Mouse (Mus musculus): ENCODE results near the gene Ptcd1.
A peak's percentile ranks its signal among the peaks of the same experiment; 100 is the strongest.
"Not testable (repeated sequence)": the region's sequence is repeated elsewhere in the genome, so short reads cannot be mapped to it uniquely, and the experiment has no call there.

The Ptcd1 gene

DNA sequence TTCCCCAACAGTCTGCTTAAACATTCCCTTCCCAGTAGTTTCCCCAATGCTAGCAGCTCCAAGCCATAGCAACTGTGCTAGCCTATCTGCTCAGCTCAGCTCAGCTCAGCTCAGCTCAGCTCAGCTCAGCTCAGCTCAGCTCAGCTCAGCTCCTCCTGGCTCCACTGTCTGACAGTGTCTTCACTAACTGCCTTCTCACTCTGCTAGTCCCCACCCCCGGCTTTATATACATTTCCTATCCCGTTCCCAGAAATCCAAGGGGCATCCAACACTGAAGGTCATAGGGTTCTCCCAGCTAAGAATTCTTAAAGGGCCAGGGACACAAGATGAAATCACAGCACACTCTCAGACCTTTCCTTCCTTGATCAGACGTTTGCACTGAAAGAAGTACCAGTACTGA is 2.2 kb downstream of the Ptcd1 start:
- no peak for DNase-seq (ENCODE audit: low read depth, low spot score)

- DNase-seq (ENCODE audit: low read depth, low spot score), result no peak
Measured at GRCm38 (mm10) chr5:145161361-145161760, 5.5 kb downstream of the Ptcd1 start.

- no peak for DNase-seq (ENCODE audit: low read depth, low spot score)
Measured at GRCm38 (mm10) chr5:145152690-145153089, 14.2 kb downstream of the Ptcd1 start.

DNA sequence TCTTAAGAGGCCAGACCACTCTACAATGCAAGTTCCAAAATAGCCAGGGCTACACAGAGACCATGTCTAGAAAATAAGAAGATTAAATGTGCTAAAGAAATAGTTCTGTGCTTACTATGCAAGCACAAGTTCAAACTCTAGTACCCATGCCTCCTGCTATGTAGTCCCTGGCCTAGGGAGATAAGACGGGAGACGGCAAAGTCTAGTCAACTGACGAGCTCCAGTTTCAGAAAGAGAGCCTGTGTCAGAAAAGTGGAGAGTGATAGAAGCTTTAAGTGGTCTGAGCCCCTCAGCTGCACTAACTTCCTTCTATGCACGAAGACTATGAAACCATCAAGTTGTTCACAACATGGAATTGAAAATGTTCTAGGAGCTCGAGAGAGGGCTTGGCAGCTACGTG is 17.6 kb downstream of the Ptcd1 start:
- DNase-seq (ENCODE audit: low read depth, low spot score), result no peak

GRCm38 (mm10) chr5:145147748-145148147 is 19.2 kb downstream of the Ptcd1 start:
- no peak for DNase-seq (ENCODE audit: low read depth, low spot score)

- no peak for DNase-seq (ENCODE audit: low read depth, low spot score)
Measured at GRCm38 (mm10) chr5:145140611-145141010, 26.3 kb downstream of the Ptcd1 start.

GRCm38 (mm10) chr5:145139571-145140519 is 27.1 kb downstream of the Ptcd1 start, which contains the start of the genes Pdap1 and Bud31:
Gene Pdap1, minus strand, starts transcription at chr5:145140238.
Gene Bud31, plus strand, starts transcription at chr5:145140362.
- DNase-seq (ENCODE audit: low read depth, low spot score), result peak; percentile 90

- no peak for DNase-seq (ENCODE audit: low read depth, low spot score)
Measured at GRCm38 (mm10) chr5:145138836-145139235, 28.1 kb downstream of the Ptcd1 start.

GRCm38 (mm10) chr5:145133275-145133674 is 33.6 kb downstream of the Ptcd1 start:
- DNase-seq (ENCODE audit: low read depth, low spot score), result not testable (repeated sequence)

DNA sequence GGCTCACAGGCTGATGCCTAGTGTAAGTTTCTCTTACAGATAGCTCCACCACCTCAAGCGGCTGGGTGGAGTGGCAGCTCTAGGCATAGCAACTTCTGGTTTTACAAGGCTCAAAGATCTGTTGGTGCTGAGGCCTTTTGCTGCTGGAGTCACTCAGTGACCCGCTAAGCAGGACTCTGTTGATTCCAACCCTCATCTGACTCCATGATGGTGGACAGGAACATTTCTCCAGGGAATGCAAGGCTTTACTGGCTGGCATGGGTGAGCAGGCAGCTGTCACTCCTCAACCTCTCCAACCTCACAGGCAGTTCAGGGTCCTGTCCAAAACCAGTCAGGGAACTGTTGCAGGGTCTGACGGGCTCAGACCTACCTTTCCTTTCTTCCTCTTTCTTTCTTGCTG is 35.9 kb downstream of the Ptcd1 start:
- DNase-seq (ENCODE audit: low read depth, low spot score), result no peak

DNA sequence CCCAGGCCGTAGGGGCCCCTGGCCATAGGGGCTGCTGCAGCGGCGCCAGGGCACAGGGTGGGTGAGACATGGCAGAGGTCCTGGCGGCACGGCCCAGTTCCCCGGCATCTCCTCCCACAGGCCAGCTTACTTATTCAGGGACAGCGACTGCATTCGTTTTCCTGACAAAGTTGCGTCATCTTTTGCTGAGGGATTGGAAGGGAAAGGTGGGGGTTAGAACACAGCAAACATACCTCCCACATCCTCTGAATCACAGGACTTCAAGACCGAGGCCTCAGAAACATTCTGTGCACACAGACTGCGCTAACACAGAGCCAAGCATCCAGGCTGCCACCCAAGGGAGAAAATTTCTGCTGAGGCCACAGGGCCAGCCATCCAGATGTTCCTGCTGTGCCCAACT is 36.7 kb downstream of the Ptcd1 start:
- DNase-seq (ENCODE audit: low read depth, low spot score), result no peak

DNA sequence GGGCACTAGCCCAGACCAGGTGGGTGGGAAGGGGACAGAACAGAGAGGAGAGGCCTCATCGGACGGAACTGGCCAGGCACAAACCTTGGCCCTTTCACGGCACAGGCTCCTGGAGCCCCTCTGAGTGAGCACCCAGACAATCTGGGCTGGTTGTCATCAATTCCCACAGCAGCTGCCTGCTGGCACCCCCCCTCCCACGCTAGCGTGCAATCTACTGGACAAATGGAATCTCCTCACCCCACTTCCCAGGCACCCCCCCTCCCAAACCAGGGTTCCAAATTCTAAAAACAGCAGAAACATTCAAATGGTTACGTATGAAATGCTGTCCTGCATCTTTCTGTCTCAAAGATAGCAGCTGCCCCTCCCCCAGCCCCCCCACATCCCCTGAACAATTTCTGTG is 37.1 kb downstream of the Ptcd1 start:
- not testable (repeated sequence) for DNase-seq (ENCODE audit: low read depth, low spot score)

DNA sequence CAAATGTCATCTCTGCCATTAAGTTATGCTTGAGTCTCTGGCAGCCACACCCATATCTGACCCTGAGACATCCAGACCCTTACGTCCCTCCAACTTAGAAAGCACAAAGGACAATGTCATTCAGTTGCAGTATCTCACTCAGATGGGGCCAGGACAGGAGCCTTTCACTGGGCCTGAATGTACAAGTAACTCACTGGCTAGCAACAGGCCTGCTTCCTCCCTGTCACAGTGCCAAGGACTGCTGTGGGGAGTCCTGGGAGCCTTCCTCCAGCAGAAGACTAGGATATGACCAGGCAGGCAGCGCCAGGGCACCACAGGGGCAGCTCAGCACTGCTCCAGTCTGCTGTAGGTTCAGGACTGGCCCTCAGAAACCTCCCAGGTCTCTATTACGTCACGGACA is 37.8 kb downstream of the Ptcd1 start:
- no peak for DNase-seq (ENCODE audit: low read depth, low spot score)

DNA sequence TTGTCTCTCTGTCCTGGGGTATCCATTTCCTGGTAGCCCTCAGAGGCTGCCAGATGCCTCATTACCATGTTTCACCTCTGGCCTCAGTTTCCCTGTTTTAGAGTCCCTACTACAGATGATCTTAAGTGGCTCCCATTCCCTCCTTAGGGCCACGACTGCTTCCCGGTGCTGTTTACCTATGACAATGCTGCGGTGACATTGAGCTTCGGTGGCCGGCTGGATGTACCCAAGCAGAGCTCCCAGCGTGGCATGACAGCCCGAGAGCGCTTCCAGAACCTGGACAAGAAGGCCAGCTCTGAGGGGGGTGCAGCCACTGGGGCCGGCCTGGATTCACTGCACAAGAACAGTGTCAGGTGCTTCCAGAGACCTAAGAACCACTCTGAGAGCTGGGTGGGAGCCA is 40.3 kb downstream of the Ptcd1 start:
- DNase-seq (ENCODE audit: low read depth, low spot score), result no peak

DNA sequence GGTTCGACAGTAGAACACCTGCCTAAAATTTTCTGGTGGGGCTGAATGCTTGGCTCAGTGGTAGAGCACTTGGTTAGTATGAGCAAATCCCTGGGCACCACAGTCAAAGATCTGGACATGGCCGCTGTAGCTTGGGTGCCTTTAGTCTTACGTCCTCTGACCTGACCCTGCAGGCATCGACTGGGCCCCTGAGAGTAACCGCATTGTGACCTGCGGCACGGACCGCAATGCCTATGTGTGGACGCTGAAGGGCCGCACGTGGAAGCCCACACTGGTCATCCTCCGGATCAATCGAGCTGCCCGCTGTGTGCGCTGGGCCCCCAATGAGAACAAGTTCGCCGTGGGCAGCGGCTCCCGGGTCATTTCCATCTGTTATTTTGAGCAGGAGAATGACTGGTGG is 43.5 kb downstream of the Ptcd1 start:
- DNase-seq (ENCODE audit: low read depth, low spot score), result no peak

DNA sequence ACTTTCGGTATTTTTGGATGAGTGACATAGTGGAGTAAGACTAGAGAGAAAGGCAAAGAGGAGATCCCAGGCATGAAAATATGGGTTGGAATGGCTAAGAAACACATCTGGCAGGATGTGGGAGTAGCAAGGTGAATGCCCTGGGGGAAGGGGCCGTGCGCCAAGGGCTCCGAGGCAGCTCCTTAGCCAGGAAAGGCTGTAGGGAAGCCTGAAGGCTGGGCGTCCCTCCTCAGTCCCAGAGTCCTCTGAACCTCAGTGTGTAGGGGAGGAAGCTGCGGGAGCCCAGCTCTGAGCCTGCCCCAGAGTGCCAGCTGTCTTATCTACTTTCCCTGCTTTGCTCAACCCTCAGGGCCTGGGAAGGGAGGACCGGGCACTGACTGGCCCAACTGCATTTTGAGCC is 46.0 kb downstream of the Ptcd1 start:
- DNase-seq (ENCODE audit: low read depth, low spot score), result no peak

- no peak for DNase-seq (ENCODE audit: low read depth, low spot score)
Measured at GRCm38 (mm10) chr5:145119385-145119784, 47.5 kb downstream of the Ptcd1 start.

- DNase-seq (ENCODE audit: low read depth, low spot score), result no peak
Measured at GRCm38 (mm10) chr5:145118461-145118860, 48.4 kb downstream of the Ptcd1 start.

DNA sequence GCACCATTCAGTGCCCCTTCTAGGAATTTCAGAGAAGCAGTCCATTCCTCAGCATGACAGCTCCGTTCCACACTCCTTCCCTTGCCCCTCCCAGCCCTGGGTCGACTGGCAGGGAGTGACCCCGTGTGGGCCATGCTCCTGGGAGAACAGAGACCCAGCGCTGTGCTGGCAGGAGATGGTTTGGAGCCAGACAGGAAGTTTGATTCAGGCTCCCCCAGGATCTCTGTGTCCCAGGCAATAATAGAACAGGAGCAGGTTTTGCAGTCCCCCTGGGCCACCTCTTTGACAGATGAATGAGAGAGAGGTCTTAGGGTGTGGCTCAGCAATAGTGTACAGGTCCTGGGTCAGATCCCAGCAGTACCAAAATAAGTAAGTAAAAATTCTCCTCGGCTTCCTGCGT is 48.9 kb downstream of the Ptcd1 start:
- DNase-seq (ENCODE audit: low read depth, low spot score), result no peak

DNA sequence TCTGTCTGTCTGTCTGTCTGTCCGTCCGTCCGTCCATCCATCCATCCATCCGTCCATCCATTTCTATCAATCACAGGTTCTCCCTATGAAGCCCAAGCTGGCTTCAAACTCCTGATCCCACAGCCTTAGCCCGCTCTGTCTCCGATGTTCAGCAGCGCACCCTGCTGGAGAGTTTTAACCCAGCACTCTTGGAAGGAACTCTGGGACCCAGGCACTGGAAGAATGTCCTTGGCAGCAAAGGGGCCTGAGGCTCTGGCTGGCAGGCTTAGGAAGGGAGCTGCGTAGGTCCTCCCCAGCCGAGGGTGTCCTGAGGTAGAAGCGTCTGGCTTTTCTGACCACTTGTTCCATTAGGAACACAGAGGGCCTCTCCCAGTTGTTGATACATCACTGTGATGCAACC is 50.0 kb downstream of the Ptcd1 start:
- peak; percentile 66 for DNase-seq (ENCODE audit: low read depth, low spot score)

GRCm38 (mm10) chr5:145116316-145116715 is 50.6 kb downstream of the Ptcd1 start:
- DNase-seq (ENCODE audit: low read depth, low spot score), result no peak

- DNase-seq (ENCODE audit: low read depth, low spot score), result no peak
Measured at GRCm38 (mm10) chr5:145115736-145116135, 51.2 kb downstream of the Ptcd1 start.
